Mouse (Mus musculus): ENCODE data around the gene Ltbp4. TPM values are rescaled to one million over a fixed set of nuclear protein-coding genes. Genes with fewer than 3 reads are reported as not detected.

The Ltbp4 gene
- total RNA-seq, 2 experiments from 2014 or later: 52.3 to 57.5 TPM

DNA sequence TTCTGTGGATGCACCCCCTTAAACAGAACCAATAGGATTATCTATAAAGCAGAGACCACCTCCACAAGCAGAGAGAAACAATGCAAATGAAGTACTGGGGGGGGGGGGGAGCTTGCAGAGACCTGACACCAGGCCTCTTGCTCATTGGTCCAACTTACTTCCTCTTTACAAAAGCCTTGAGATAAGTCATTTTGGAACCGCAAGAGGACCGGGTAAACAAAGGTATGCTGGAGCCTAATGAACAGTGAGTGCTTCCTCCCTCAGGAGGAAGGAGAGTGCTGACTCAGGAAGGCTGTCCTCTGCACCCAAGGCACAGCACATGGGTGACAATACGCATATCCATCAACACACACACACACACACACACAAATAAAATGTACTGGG, 20.1 kb upstream of the Ltbp4 start:
- intact Hi-C loops (cut with DNase I): no loop called here
- no peak for DNase-seq (ENCODE audit: extremely low spot score in 1 of 2, low spot score in 2 of 2)

DNA sequence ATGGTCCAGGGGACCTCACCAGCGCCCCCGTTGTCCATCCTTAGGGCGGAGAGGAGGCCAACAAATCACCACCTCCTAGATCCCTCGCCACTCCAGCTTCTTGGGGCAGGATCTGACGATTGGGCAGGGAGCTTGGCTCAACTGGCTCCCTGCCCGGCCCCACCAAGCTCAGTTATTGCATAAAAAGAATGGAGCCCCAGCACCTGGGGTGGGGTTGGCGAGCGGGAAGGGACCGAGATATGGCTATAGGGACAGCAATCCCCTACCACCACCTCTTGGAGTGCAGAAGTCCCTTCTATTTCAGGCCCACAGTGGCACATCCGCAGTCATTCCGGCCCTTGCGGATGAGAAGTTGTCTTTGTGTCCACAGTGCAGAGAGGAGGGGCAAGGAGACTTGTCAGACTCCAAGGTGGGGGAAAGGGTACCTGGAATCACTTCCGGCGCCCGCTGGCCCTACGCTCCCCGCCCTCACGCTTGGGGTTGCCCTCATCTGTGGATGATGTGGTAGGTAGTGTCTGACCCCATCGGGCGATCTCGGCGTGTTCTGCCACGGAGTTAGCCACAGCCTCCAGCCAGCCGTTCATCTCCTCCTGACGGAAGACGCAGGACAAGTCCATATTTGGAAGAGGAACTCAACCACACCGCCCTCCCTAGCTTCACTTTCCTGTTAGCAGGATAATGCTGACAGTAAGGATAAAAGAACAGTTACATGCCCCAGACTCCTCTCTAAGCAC, 19.5 kb upstream of the Ltbp4 start, which contains the start of gene Gm20479:
TSS of gene Gm20479 (minus strand) at position 559 of the 734 bp plus-strand sequence.
- intact Hi-C loops (cut with DNase I): no loop called here
- peak in 1 of 2 experiments; percentile 59 for DNase-seq (ENCODE audit: extremely low spot score in 1 of 2, low spot score in 2 of 2)

DNA sequence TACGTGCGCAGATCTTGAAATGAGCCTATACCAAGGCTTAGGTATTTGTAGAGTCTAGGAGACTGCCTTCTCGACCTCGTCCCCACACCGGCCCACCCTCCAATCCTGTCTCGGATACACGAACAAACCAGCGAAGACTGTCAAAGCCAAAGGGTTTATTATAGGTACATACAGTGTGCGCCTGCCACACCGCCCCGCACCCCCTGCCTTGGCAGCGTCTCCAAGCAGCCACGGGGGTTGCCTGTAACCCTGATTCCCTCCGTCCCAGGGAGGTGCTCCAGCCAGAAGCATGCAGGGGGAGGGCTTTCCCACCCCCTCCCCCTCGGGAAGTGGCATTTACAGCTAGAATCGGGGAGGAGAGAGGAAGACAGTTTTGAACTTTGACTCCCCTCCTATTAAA, 18.8 kb upstream of the Ltbp4 start:
- intact Hi-C loops (cut with DNase I): no loop called here
- DNase-seq (ENCODE audit: extremely low spot score in 1 of 2, low spot score in 2 of 2): peak in 1 of 2 experiments; percentile 75

DNA sequence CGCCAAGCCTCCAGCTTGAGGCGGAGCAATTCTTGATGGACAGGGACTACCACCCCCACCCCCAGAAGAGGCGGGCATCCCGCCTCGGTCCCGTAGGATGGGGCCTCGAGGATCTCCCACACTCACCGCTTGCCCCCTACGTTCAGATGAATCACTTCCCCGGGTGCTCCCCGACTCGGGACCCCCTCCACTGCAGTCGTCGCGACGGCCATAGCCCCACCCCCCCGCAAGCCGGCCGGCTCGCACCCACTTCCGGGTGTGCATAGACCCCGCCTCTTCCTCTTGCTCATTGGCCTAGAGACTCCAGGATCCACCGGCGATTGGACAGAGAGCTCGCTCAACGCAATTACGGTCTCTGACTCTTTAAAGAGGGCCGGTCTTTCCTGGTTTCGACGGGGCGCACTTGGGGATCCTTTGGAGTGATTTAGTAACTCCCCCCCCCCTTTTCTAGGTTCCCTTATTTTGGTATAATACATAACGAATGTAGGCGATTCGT, 18.3 kb upstream of the Ltbp4 start, which contains the start of gene Shkbp1:
TSS of gene Shkbp1 (minus strand) at position 275 of the 496 bp plus-strand sequence.
- DNase-seq (ENCODE audit: extremely low spot score in 1 of 2, low spot score in 2 of 2): peak; percentile 84 to 91
- intact Hi-C loops (cut with DNase I): no loop called here

DNA sequence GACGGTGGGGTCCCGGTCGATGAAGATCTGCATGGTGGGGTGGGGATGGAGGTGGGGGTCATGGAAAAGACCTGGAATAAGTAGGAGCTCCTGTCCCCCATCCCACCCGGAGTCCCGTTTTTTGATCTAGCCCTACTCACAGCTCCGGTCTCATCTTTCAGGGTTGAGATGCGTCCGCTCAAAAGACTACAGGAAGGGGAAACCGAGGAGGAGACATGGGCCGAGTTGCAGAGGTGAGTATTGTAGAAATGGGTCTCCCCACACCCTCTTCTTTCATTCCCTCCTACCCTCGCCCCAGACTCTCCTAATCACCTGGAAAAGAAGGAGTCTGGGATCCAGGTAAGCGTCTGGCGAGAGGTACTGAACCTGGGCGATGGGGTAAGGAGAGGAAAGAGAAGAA, 17.8 kb upstream of the Ltbp4 start:
- intact Hi-C loops (cut with DNase I): no loop called here
- no peak for DNase-seq (ENCODE audit: extremely low spot score in 1 of 2, low spot score in 2 of 2)

DNA sequence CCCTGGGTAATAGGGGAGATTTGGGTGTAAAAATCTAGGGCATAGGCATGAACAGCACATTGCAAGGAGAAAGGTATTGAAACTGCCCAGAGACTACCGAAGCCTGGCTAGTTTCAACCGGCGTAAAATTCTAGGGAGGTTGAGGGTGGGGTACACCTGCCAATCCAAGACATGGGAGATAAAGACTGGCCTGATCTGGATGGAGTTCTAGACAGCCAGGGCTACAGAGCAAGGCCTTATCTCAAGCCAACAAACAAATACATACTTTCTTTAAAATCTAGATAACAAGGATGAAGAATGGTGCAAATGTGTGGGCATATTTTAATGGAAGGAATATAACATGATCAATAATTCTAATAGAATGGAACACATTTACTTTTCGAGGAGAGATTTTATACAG, 17.3 kb upstream of the Ltbp4 start:
- intact Hi-C loops (cut with DNase I): no loop called here
- DNase-seq (ENCODE audit: extremely low spot score in 1 of 2, low spot score in 2 of 2): no peak

DNA sequence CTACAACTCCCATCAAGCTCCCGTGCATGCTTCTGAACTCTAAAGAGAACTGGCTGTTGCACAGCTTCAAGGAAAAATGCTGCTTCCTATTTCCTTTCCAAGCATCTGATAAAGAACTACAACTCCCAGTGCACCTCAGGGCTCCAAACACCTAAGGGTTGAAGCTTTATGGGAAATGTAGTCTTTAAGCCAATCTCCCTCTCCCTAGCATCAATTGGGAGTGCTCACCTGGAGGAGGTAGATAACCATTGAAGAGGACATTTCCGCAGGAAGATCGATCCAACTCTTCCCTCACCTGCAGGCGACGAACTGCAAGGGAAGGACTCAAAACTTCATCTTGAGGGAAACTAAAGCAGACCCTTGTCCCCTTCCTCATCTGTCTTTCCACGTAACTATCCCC, 16.7 kb upstream of the Ltbp4 start:
- intact Hi-C loops (cut with DNase I): no loop called here
- peak in 1 of 2 experiments; percentile 32 for DNase-seq (ENCODE audit: extremely low spot score in 1 of 2, low spot score in 2 of 2)

DNA sequence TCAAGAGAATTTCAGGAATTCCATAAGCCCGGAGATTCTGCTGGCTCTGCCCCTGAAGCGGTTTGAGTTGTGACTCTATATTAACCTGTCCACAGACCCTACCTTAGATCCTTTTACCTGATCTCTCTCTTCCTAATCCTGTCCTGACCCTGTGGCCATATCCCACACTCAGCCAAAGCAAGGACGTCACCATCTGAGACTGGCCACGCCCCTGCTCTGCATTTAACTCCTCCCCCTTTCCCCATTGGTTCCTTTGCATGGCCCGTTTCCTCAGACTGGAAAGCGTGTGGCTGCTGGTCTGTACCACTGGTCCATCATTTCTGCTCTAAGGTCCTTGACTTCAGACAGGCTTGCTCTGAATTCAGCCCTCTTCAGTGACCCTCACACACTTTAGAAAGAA, 8.0 kb upstream of the Ltbp4 start:
- DNase-seq (ENCODE audit: extremely low spot score in 1 of 2, low spot score in 2 of 2): no peak
- intact Hi-C loops (cut with DNase I): no loop called here

DNA sequence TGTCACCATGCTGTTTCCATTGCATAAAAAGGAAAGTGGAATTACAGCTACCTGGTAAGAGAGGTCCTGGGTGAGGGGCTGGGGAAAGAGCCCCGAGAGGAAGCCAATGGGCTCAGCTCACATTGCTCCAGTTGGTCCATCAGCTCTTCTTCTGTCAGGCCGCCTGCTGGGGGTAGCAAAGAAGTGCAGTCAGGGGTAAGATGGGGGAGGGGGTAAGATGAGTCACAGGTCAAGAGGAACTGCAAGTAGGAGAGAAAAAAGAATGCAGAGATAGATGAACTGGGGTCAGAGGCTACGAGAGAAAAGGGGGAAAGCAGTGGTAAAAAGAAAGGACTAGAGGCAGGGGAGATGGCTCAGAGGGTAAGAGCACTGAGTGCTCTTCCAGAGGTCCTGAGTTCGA, 5.1 kb upstream of the Ltbp4 start:
- intact Hi-C loops (cut with DNase I): no loop called here
- DNase-seq (ENCODE audit: extremely low spot score in 1 of 2, low spot score in 2 of 2): no peak

DNA sequence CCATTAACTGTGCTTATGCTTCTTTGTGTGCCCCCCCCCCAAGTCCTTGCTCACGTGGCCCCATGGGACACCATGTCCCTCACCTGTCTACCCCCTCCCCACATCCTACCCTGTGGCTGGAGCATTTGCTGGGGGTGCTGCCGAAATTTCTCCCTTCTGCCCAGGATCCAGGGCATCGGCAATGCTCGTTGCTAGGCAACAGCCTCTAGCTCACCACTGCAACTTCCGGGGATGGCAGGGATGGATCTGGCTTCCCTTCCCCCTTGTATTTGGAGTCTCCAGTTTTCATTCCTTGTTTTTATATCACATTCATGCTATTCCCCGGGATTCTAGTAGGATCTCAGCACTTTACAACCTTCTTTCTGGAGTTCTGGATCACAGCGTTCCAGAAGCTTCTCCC, 2.0 kb upstream of the Ltbp4 start:
- intact Hi-C loops (cut with DNase I): no loop called here

DNA sequence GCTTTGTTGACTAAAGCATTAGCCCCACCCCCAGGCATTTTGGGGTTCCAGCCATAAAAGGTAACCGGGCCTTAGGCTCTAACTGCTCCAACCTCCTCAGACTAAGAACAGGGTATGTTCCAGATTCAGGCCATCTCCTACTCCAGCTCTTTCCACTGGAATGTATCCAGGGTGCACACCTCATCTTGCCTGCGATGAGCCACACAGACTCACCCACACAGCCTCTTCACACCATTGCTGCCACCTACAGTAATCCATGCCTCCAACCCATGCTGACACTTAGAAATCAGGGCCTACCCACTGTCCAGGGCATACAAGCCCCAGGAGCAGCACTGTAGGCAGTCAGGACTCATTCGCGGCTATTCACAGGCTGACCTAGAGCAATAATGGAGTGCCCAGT, 1.6 kb upstream of the Ltbp4 start:
- DNase-seq (ENCODE audit: extremely low spot score in 1 of 2, low spot score in 2 of 2): peak in 1 of 2 experiments; percentile 33
- intact Hi-C loops (cut with DNase I): no loop called here

More for the DNA sequence above, 2.0 kb upstream of the Ltbp4 start:
- DNase-seq (ENCODE audit: extremely low spot score in 1 of 2, low spot score in 2 of 2): peak in 1 of 2 experiments; percentile 62

DNA sequence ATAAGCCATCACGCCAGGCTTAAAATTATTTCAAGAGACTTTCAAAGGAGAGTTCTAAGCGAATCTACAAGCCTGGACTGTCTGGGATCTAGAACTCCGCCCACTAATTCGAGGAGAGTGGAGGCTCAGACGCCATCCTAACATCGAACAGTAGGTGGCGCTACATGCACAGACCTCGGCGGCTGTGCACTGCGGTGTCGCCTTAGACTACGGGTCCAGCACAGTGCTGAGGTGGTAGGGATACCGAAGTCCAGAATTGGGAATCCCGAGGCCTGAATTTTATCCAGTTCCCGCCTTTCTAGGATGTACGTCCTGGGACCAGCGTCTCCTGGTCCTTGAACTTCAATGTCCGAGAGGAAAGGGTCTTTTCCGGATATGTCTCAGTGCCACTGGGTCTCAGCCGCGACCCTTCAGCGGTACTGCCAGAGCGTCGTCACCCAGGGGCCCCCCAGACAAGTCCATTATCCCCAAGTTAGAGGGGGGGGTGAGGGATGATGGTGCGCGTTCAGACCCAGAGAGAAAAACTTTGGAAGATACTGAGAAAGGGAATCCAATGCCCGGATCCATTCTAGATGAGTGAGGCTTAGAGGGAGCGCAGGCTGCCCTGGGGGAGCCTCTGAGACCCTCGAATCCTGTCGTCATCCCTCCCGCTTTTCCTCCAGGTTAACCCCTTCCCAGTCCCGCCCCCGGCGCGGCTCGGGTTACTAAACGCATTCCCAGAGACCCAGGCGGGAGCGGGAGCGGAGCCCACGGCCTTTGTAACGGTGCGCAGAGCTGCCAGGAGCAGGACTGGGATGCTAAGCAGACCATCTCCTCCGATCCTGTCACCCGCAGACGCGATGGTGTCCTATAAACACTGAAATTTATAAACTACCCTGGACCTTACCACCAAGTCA, 1.3 kb downstream of the Ltbp4 start:
- intact Hi-C loops (cut with DNase I): no loop called here
- DNase-seq (ENCODE audit: extremely low spot score in 1 of 2, low spot score in 2 of 2): peak; percentile 88 to 90

DNA sequence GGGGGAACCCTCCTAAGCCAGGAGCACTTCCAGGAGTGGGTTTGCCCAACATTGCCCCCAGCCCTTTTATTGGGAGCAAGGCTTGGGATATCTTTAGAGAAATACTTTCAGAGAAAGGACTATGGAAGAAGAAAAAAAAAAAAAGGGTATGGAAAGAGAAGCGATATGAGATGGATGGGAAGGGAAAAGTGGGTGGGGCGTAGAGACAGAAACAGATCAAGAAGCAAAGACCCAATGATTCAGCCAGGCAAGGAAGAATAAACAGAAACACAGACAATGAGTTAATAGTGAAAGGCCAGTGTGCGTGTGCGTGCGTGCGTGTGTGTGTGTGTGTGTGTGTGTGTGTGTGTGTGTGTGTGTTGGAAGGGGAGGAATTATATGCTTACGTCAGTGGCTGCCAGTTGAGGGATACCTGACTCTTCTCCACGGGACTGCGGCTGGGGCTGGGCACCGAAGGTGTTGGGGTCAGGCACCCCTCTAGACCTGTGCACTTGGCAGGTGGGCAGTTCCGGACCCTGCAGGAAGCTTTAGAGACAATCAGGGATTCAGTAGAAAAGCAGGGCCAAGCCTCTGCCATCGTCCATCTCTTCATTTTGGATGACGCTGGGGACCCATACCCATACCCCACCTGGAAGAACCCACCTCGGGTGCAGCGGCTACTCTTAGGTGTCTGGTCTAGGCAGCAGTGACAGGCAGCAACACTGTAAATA, 2.3 kb downstream of the Ltbp4 start:
- peak in 1 of 2 experiments; percentile 38 for DNase-seq (ENCODE audit: extremely low spot score in 1 of 2, low spot score in 2 of 2)
- intact Hi-C loops (cut with DNase I): no loop called here

DNA sequence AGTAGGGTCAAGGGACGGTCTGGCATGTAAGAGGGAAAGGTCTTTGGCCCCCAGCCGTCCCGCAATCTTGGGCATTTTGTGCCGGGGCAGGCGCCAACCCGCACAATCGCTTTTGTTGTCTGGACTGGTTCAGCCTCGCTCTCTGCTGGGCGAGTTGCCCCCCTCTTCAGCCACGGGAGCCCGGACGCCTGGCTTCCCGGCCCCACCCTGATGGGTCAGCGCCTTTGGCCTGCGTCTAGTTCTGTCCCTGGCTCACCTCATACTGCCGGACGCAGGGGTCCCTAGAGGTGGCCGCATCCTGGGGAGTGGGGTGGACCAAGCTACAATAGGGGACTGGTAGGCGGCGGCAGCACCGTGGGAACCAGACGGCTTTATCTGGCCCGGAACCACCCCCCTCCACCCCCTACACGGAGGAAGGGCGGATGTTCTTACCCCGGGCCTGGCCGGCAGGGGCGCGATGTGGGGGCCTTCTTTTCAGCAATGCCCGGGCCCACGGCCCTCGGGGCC, 3.0 kb downstream of the Ltbp4 start:
- peak in 1 of 2 experiments; percentile 81 for DNase-seq (ENCODE audit: extremely low spot score in 1 of 2, low spot score in 2 of 2)
- intact Hi-C loops (cut with DNase I): no loop called here

DNA sequence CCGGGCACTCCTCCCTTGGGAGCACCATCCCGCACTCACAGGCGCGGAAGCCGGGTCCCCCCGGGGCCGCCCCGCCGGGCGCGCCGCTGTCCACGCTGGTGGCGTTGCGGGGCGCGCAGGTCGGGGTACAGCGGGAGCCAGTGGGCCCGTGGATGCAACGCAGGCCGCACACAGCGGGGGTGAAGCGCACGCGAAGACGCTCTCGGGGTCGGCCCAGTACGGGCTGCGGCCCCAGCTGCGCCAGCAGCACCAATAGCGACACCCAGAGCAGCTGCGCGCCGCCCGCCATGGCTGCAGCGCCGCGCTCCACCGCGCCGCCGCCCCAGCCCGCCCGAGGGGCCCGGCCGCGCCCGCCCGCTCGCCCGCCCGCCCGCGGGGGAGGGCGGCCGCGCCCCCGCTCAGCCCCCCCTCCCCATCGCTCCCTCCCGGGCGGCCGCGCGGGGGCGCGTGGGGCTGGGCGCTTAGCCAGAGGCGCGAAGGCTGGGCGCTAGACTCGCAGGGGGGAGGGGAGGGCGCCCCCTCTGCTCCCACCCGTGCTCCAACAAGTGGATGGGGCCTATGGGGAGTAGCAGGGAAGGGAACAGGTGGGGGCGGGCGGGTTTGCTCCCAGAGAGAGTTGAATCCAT, 4.1 kb downstream of the Ltbp4 start:
- DNase-seq (ENCODE audit: extremely low spot score in 1 of 2, low spot score in 2 of 2): peak in 1 of 2 experiments; percentile 69
- intact Hi-C loops (cut with DNase I): loop anchor here (2.0 kb wide), 1 partner anchor 61 kb away; no protein-coding TSS in a partner anchor

DNA sequence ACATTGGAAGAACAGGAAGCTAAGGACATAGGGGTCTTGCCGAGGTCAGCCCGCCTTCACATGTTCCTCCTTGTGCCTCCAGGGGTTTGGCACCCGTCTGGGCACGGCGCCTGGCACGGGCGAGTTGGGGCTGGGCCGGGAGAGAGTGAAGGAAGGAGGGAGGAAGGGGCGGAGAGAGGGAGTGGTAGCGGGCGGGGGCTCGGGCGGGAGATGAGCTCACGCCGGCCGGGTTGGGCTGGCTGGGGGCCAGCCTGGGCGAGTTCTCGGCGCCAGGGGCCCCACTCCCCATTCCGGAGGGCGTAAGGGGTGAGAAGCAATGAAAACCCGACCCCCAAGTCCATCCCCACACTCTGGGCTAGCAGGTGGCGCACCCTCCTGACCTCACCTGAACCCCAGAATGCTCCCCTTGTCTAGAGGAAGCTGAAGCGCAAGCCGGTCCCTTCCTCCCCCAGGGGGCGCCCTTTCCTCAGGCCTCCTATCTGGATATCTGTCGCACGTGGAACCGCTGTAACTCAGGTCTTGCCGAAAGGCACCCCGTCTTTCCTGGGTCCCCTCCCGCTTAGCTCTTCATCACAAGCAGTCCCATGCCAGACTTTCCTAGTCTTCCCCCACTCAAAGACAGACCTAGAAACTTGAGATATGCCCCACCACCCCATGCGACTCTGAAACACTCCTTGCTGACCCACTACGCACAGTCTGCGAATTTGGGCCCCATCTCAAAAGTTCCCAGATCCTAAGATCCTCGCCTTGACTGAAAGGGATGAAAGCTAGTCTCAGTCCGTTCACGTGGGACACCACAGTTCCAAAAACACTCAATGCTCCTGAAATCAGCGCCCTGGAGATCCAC, 4.9 kb downstream of the Ltbp4 start:
- intact Hi-C loops (cut with DNase I): loop anchor here (2.0 kb wide), 1 partner anchor 62 kb away; no protein-coding TSS in a partner anchor
- peak; percentile 69 to 90 for DNase-seq (ENCODE audit: extremely low spot score in 1 of 2, low spot score in 2 of 2)

DNA sequence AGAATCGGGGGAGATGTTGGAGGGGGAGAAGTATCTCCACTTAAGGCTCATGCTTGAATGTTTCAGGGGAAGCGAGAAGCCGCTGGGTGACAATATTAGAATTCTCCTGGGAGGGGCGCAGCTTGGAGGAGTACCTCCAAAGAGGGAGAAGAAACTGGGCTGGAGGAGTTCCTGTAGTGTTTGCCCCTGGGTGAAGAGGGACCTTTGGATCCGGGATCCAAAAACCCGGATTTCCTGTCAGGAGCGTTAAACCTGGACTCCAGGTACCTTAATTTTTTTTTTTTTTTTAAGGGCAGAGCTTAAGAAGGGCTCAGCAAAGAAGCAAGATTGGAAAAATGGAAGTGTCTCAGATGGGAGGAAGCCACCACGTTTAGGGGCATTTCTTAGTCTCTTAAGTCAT, 5.6 kb downstream of the Ltbp4 start:
- DNase-seq (ENCODE audit: extremely low spot score in 1 of 2, low spot score in 2 of 2): peak in 1 of 2 experiments; percentile 32
- intact Hi-C loops (cut with DNase I): loop anchor here (2.0 kb wide), 1 partner anchor 63 kb away; no protein-coding TSS in a partner anchor

Data from left cerebral cortex, postnatal 10 days (tissue).